Mouse (Mus musculus) cerebellum, postnatal 36 days (tissue): ENCODE measurements around the gene Ank3.
A peak's percentile ranks its signal among the peaks of the same experiment; 100 is the strongest.

Source experiments
- DNase-seq, 2 experiments: peaks; one replicate each; pipeline ENCODE4 v3.0.0; 2021 to 2022; ENCODE audit warnings: mixed read lengths in 2 of 2

The Ank3 gene

DNA sequence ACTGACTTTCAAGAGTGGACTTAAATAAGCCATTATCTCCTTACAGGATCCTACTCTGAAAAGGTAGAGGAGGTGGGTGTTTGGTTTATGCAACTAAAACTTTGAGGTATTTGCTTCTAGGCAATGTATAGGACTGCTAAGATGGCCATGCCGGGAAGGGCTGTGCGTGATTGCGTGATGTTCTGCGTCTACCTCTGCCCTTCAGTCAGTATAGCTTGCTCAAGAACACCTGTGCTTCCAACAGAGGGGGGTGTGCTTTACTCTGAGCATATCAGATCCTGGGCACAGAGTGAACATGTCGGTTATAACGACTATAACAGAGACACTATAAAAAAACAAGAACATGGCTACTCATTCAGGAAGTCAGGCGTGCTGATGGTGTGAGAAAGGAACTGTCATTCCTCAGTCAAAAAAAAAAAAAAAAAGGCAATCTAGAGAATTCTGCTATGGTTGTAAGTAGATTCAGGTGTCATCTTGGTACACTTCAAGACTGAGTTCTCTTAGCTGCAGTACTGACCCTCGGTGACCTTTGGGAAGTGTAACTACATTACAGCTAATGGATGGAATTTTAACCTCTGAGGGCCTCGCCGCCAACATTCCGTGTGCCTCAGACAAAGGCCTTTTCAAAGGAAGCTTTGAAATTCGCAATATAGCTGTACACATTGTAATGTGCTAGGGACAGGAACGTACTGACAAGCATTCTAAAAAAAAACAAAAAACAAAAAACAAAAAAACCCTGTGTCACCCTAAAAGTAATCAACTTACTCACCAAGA lies 387.8 kb downstream of the Ank3 start:
- DNase-seq, result no peak

DNA sequence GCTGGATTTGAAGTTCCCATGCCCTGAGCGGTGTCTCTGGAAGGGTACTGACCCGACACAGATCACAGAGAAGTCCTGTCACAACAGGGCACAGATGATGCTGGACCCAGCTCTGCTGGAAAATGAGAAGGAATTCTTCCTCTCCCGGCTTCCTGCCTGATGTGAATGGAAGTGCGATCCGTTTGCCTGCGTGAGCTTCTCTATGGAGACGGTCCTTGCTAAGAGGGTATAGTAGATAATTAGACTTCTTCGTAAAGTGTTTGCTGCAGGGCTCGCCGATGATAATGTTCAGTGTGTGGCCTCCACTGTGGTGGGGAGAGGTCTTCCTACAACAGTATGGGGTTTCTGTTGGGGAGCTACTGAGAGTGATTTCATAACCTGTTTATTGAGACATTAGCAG lies 388.8 kb downstream of the Ank3 start:
- DNase-seq, result no peak

DNA sequence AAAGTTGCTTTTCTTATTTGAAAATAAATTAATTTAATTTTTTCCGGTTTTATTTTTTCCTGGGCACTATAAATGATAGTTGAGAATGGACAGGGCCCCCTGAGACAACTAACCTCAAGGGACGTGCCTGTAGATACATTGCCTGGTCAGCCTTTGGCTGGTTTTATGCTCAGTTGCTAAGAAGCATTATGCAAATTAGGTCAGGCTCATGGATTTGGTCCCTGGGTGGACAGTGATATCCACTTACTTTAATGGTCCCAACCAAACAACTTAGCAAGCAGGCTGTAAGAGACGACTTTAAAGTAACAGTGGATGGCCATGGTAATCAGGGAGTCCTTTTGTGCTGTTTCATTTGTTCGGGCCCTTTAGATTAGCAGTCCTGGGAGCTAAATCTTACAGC lies 392.0 kb downstream of the Ank3 start:
- DNase-seq, result no peak

DNA sequence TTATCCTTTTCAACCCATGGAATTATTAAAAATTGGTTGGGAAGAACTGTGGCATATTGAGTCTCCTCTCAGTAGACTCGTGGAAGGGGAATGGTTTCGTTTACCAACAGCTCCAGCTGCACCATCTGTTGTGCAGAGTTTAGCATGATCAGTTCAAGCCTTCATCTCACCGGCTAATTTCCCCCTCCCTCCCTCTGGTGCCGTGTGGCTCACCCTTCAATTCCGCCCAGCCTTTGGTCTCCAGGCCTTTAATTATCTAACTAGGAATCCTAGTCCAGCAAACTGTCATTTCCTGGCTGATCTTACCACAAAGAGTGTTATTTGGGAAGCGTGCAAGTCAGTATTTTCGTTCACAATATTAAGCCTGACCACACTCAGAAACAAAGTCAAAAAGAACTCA lies 393.4 kb downstream of the Ank3 start:
- no peak for DNase-seq

DNA sequence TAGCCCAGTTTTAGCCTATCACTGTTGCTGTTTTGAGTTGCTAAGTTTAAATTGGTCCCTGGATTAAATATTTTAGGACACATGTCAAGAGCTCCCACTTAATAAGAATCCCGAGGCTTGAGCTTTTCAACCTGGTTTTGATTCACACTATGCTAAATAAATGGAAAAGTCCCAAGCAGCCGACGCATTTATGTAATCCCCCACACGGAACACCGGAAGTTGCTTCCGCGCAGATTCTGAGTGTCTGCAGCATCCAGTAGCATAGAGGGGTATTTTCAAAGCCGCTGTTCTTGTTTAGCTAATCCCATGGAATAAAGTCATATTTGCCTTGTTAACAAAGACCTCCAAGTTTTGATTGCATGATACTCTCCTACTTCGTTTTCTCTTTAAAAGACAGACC lies 393.8 kb downstream of the Ank3 start:
- DNase-seq, result no peak

DNA sequence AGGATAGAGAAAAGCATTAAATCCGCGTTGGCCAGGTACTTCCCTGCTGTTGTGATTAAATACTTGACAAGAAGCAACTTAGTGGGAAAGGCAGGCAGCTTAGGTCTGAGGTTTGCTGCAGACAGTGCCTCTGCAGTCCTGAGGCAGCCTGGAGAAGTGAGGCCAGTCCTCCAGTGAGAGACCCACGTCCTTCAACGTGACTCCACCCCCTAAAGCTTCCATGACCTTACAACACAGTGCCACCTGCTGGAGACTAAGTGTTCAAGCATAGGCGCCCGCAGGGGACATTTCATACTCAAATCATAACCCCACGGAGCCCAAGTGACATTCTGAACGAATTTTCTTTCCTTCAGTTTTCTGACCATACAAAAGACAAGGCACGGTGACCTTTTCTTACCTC lies 394.5 kb downstream of the Ank3 start:
- peak; percentile 58 to 63 for DNase-seq

DNA sequence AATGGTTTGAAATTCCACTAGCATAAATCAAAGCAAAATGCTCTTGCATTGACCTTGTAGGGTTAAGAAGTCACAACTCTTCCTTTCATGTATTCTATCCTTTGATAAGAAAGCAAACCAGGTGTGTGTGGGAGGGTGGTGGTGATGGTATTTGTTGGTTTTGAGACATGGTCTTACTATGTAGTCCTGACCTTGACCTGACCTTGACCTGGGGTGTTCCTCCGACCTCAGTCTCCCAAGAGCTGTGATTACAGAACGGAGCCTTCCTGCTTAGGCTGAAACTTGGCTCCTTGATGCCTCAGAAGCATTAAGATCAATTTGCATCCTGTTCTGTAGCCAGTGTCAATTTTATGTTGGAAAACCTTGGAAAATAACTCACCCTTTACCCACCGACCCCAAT lies 397.1 kb downstream of the Ank3 start:
- DNase-seq, result no peak

DNA sequence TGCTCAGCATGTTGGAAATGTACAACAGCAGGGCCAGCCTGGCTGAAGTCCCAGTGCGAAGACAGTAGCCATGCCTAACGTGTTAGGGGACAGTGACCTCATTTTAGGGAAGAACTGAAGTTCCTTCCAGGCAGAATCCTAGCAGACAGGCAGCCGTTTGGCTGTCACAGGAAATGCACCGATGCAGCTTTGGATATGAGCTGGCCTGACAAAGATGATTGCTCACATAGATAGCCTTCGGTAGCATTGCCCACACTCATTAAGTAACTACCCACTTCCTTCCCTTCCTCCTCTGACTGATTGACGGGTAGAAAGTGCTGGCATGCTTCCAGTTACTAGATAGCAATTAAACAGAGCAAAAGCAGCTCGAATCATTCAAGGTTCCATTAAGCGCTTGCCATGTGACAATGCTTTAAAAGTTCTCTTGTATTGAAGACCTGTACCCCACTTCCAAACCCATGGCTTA lies 397.9 kb downstream of the Ank3 start:
- DNase-seq, result peak; percentile 69 to 71

DNA sequence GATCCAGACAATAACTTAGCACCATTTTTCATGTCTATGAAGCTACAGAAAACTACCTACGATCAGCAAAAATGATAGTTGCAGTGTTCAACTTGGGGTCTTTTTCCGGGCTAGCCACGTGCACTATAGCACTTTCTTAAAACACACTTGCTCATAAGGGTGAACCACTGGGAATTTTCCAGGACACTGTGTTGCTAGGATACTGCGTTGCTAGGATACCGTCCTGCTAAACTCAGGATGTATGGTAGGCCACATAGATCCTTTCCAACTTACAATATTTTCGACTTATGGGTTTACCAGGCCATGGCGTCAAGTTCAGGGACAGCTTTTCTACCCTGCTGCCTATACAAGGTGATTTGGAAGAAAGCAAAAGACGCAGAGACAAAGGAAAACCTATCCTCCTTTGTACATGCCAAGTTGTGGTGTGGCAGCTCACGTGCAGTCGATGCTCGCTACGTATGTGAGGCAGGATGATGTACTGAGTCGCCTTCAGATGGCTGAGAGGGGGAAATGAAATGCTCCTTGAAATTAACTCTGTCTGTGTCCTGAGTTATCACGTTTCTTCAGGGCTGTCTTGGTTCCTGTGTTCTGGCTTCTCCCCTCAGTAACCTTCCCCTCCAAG lies 404.7 kb downstream of the Ank3 start:
- DNase-seq, result no peak

DNA sequence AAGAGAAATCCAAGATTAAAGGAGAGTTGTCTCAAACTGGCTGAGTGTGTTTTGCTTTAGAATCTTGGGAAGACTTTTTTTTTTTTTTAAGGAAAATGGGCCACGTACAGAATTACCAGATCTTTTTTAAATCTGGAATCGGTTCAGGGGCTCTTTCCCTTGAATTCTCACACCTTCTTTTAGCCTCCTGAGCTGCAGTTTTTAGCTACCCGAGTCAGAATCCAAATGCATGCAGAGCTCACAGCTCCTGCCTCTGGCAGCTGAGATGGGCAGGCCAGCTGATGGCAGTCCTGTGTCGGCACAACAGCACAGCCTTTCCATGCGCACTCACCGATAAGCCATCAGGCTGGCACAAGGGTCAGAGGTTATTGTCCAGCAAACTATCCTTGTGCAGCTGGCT lies 406.0 kb downstream of the Ank3 start:
- DNase-seq, result no peak

DNA sequence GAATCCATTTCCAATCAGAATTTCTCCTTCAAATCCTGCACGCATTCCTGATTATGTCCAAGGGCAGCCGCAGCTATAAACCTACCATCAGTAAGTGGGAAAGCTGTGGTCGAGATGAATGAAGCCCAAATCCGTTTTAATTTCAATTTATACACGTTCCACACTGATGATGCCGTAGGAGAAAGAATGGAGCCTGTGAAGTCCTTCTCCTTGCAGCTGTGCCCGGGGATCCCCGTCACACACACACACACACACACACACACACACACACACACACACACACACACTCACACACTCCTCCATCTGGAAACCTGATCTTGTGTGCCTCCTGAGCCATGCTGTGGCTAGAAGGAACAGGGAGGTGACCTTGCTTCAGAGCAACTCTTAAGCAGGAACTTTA lies 412.2 kb downstream of the Ank3 start:
- DNase-seq, result no peak

DNA sequence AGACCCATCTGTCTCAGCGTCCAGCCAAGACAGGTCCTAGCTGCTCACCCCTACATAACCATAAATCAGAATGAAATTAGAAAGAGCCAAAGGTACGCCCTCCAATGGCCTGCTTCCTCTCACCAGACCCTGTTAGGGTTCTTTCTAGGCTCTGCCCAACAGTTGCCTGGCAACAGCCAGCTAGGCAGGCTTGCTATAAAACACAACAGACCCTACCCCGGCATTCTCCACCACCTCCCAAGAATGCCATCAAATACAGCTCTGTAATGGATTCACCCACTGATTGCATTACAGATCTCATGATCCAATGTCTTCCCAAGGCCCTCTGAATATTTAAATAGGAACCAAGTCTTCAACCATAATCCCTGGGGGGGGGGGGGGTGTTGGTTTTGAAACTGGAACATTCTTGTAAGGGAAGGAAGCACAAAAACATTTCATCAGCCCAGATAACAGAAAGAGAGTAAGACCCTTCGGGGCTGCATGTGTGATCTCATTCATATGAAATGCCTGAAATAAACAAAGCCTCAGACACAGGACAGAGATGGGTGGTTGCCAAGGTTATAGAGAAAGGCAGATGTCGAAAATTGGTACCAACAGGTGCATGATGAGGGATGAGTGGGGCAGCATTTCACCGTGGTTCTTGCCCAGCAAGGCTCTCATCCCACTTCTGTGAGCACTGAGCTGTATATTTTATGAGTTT lies 415.4 kb downstream of the Ank3 start:
- no peak for DNase-seq

DNA sequence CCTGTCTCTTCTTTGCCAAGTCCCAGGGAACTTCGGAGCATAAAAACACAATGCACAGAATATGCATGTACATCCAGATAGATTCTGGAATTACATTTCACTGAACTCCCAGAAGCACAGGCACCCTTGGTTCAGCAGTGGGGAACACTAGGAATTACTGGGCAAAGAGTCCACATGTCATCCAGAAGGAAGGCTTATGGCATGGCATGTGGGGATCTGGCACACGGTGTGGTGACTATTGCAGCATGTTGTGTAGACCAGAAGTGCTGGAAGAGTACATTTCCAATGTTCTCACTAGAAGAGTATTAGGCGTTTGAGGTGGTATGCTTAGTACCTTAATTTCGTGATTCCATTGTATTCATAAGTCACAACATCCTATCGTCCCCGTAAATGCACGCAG lies 422.7 kb downstream of the Ank3 start:
- DNase-seq, result peak in 1 of 2 experiments; percentile 21

DNA sequence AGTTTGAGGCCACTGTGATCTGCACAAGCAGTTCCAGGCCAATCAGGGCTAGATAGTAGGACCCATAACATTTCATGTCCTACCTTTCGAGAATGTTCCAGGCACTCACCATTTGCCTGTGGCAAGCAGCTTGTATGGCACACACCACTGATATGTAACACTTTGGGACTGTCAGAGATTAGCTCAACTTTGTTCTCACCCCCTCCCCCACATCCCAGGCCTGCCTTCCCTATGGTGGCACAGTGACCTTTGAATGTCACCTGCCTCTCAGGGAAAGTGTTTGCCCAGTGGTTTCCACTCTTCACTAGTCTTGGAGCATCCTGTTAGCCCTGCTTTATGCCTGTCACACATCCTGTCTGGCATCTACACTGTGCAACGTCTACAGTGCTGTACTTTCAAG lies 430.2 kb downstream of the Ank3 start:
- no peak for DNase-seq

DNA sequence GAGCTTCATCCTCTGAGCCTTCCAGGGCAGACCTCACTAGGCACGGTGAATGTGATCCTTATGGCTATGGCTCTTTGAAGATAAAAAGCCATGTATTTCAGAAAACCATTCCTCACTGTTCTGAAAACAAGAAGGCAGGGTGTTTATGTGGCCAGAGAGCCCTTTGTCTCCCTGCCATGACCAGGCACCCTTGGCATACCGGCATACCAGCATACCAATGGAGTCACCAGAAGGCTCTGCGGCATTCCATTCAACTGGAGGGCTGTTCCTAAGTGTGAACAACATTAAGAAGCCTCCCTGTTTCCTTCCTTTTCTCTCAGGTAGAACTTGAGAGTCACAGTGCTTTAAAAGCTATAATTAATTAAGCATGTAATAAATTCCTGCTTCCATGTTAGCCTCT lies 430.7 kb downstream of the Ank3 start:
- no peak for DNase-seq

DNA sequence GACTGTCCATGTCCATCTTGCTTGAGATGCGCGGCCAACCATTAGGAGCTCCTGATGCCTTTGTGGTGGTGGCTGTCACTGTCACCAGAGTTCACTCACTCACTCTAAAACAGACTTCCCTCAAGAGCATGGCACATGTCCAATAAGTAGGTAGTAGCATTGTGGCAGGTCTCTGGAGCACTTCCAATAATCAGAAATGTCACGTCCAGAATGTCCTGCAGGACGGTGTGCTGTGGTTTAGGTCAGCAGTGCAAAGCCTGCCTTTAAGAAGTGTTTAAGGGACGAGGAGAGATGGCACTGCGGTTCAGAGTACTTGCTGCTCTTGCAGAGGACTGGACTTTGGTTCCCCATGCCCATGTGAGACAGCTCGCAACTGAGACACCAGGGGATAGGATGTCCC lies 433.0 kb downstream of the Ank3 start:
- no peak for DNase-seq

DNA sequence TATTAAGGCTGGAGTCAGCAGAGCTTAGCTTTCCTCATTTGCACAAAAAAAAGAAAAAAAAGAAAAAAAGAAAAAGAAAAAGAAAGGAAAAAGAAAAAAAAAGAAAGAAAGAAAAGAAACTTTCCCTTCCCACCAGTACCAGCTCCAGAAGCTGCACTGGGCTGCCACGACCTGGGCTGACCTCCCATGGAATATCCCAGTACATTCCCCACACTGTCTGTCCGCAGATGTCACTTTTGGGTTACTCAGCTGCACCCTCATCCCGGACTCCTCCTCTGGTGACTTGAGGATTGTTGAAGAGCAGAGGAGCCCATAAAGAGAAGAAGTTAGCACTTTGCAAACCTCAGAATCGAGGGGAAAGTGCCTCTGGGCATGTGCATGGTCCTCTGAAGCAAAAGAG lies 433.7 kb downstream of the Ank3 start:
- no peak for DNase-seq

DNA sequence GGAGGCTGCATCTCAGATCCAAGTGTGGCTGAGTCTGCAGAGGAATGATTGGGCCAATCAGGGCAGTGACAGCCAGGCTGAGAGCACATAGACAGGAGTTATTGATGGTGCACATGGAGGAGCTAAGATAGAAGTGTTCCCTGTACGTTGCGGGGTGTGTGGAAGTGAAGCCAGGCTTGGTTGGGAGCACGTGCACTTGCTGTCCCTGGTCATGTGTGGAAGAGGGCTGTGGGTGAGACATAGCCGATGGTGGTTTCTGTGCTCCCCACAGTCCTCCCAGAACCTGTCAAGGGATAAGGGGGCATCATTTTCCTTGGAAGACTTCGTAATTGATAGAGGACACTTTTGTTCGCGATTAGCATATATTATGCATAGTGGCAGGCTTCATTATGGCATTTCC lies 434.2 kb downstream of the Ank3 start:
- no peak for DNase-seq

DNA sequence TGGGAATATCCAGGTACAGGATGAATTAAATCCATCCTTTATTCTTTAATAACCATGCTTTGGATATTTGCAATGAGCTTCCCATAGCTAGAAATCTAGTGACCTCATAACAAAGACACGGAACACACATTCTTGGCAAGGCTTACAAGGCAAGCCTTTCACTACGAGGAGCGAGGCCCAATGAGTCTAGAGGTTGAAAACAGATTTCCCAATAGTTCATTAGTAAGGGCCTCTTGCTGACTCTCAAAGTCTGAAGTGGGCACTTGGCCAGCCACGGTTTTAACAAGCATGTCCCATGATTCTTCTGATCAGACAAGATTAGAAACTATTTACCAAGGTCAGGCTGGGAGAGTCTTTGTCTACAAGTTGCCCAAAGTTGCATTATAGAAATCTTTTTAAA lies 436.1 kb downstream of the Ank3 start:
- no peak for DNase-seq

DNA sequence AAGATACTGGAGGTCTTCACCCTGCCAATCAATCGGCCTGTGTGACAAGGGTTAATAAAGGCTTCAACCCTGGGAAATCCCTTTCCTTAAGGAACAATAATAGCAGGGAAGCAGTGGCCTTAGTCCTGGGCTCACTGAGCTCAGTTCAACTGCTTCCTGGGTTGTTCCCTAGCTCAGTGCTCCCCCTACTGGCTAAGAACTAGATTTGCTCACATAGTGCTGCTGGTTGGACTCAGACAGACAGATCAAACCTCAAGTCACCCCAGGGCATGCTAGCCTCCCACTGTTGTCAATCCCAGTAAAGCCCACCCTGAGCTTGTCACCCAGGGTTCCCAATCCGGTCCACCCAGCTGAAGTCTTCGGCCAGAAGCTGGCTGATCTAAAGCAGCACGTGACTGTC lies 447.2 kb downstream of the Ank3 start:
- DNase-seq, result peak; percentile 46 to 57

DNA sequence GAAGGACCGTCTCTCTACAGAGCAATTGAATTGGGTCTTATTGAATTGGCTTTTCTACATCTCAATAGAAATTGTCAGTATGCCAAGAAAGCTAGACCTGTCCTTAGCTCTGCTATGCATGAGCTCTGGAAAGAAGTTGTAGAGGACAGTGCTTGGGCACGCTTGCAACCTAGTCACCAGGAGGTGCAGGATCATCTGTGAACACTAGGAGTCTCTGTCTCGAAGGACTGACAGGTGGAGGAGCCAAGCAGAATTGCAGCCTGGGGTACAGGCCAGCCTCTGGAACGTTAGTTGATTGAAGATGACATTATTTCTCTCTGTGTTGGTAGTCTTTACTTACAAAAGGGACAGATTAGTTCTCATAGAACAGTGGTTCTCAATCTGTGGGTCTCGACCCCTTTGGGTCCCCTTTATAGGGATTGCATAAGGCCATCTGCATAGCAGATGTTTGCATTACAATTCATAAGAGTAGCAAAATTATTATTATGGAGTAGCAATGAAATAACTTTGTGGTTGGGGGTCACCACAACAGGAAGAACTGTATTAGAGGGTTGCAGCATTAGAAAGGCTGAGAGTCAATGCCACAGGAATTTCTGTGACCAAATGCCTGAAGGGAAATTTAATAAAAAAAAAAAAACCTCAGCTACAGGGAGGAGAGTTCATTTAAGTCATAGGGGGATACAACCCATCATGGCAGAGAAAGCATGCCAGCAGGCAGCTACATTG lies 454.0 kb downstream of the Ank3 start:
- peak in 1 of 2 experiments; percentile 27 for DNase-seq

DNA sequence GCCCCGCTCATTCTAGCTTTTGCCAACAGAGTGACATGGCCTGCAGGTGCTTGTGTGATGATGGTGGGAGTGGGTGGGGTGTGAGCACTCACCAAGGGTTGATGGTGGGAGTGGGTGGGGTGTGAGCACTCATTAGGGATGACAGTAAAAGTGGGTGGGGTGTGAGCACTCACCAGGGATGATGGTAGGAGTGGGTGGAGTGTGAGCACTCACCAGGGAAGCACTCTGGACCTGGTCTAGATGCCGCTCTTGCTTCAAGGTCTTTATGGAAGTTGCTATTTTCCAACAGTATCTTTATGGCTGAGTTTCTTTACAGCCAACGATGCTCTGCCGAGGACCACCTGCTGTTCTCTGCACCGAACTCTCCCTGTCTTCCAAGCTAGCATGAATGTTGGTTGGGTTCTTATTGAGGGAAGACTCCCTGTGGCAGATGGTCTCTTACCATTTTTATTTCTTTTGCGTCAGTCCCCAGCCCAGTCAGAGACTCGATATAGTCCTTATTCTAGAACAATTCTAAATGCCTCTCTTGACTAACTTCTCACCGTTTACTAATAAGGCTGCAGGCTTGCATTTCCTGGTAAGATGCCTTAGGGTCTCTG lies 456.1 kb downstream of the Ank3 start:
- DNase-seq, result no peak

DNA sequence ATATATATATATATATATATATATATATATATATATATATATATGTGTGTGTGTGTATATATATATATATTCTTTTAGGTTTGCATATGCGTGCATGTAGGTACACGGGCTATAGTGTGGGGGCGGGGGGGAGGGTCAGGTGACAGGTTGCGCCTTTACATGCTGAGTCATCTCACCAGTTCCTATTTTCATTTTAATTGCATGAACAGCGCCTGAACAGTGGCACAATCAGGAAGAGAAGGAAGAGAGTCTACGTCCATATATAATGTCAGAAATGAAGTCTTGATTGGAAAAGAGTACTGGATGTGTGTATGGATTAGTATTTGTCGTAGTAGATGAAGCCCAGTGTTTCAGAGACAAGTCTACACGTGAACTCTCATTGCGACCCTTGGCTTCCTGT lies 459.4 kb downstream of the Ank3 start:
- DNase-seq, result no peak
